Mouse (Mus musculus) urinary bladder, adult 2 months (tissue): Measurements from ENCODE around the gene Drg1. TPM values are rescaled to one million over a fixed set of nuclear protein-coding genes. Genes with fewer than 3 reads are reported as not detected.

Experiments used
- DNase-seq: peaks from one replicate; pipeline ENCODE4 v3.0.0; 2022; ENCODE audit warnings: low spot score
- polyA plus RNA-seq: library from polyadenylated mRNA; depleted of rRNA; stranded (reverse); fragments of >200 nt; gene quantifications from 2 replicates; pipeline ENCODE4 v1.2.3, GENCODE M21; 2012

The Drg1 gene
- polyA plus RNA-seq, 1 experiment, result 61.2 TPM

GRCm38 (mm10) chr11:3289803-3290639 is 23.8 kb upstream of the Drg1 start:
- DNase-seq, result peak; percentile 82

GRCm38 (mm10) chr11:3289302-3289802 is 23.1 kb upstream of the Drg1 start:
- DNase-seq, result peak; percentile 45

- peak; percentile 53 for DNase-seq
Measured at GRCm38 (mm10) chr11:3288521-3289301, 22.5 kb upstream of the Drg1 start, which contains the start of gene Patz1. TSS of gene Patz1 (plus strand) at chr11:3288874.

GRCm38 (mm10) chr11:3287921-3288320 is 21.7 kb upstream of the Drg1 start:
- DNase-seq, result no peak

GRCm38 (mm10) chr11:3287131-3287530 is 20.9 kb upstream of the Drg1 start:
- no peak for DNase-seq

- DNase-seq, result no peak
Measured at GRCm38 (mm10) chr11:3285940-3286339, 19.7 kb upstream of the Drg1 start.

- DNase-seq, result no peak
Measured at GRCm38 (mm10) chr11:3283645-3284044, 17.4 kb upstream of the Drg1 start.

GRCm38 (mm10) chr11:3282887-3283286 is 16.7 kb upstream of the Drg1 start:
- DNase-seq, result no peak

GRCm38 (mm10) chr11:3279729-3280128 is 13.5 kb upstream of the Drg1 start:
- no peak for DNase-seq

GRCm38 (mm10) chr11:3278351-3278750 is 12.1 kb upstream of the Drg1 start:
- no peak for DNase-seq

GRCm38 (mm10) chr11:3269241-3269640 is 3.0 kb upstream of the Drg1 start:
- DNase-seq, result no peak

GRCm38 (mm10) chr11:3267133-3267532 is 918 bp upstream of the Drg1 start:
- no peak for DNase-seq

- no peak for DNase-seq
Measured at GRCm38 (mm10) chr11:3265291-3266078, 730 bp downstream of the Drg1 start.

- no peak for DNase-seq
Measured at GRCm38 (mm10) chr11:3259537-3259936, 6.7 kb downstream of the Drg1 start.

- no peak for DNase-seq
Measured at GRCm38 (mm10) chr11:3247387-3247786, 18.8 kb downstream of the Drg1 start.

- no peak for DNase-seq
Measured at GRCm38 (mm10) chr11:3243771-3244170, 22.4 kb downstream of the Drg1 start.

- DNase-seq, result no peak
Measured at GRCm38 (mm10) chr11:3242395-3242794, 23.8 kb downstream of the Drg1 start.

- no peak for DNase-seq
Measured at GRCm38 (mm10) chr11:3235277-3235676, 30.9 kb downstream of the Drg1 start.

- DNase-seq, result no peak
Measured at GRCm38 (mm10) chr11:3233704-3234103, 32.5 kb downstream of the Drg1 start.

- DNase-seq, result no peak
Measured at GRCm38 (mm10) chr11:3232248-3232647, 34.0 kb downstream of the Drg1 start.

GRCm38 (mm10) chr11:3227113-3227512 is 39.1 kb downstream of the Drg1 start:
- no peak for DNase-seq

- no peak for DNase-seq
Measured at GRCm38 (mm10) chr11:3223105-3223504, 43.1 kb downstream of the Drg1 start.
